Mouse (Mus musculus): ENCODE results near the gene Rfx4. TPM values are rescaled to one million over a fixed set of nuclear protein-coding genes. Genes with fewer than 3 reads are reported as not detected.

Gene Rfx4
- not detected in 4 replicates for total RNA-seq (2023)

DNA sequence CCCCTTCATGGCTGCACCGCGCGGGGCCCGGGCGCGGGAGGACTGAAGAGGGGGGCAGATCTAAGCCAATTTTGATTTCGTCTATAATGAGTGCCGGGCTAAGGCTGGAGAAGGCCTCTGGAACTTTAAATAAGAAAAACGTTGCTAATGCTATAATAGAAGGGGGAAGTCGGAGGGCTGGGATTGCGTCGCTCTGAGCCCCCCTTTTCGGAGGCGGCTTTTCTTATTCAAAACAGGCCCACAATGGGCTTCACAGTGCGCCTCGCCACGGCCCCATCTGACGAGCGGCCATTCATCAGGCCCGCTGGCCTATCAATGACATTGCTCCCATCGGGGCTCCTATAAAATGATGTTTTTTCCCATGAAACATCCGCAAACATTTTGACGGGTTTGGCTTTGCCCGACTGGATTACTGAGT lies at the start of gene Rfx4:
Gene Rfx4, plus strand, starts transcription at position 277 of the 418 bp plus-strand sequence.

DNA sequence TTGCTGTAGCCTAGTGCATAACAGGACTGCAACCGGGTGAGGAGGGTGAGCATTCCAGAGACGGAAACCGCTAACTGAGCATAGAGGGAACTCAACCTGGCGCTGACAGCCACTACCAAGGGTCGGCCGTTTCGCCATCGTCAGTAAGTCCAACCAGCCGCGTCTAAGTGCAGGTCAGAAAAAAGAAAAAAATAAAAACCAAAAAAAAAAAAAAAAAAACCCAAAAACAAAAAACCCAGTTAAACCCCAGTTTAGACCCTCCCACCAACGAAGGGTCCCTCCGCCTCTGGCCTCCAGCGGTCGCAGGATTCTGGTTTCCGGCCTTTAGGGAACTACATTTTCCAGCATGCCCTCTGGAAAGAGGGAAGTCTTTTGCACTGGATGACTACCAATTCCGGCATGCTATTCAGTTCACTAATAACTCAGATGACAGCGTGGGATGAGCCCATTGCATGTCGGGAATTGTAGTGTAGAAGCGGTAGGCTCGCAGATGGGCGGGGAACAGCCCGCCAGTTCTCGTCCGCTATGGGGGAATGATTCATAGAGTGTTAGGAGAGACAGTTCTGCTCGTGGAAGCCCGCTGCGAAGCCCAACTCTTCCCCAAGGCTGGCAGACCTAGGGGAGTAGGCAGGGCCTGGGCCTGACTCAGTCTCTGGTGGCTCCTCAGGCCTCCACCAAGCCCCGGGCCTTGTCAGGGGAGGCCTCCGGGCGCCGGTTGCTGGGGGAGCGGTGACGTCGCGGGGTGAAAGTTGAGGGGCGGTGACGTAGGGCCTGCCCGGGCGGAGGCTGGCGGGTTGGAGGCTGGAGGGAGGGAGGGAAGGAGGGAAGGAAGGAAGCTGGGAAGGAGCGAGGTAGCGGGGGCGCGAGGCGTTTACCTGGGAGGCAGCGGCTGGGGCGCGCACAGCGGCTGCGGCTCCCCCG lies 161.2 kb downstream of the Rfx4 start, which contains the start of gene Ric8b:
Gene Ric8b, plus strand, starts transcription at position 807 of the 921 bp plus-strand sequence.

Other genes with a start within 250 kb of the Rfx4 start
- gene Ckap4, start 222.0 kb upstream of the Rfx4 start, total RNA-seq (2023) = 15.8 to 19.2 TPM (median 16.7 TPM) in 4 replicates
- 158 to 178 TPM (median 165 TPM) in 4 replicates for gene Tcp11l2, start 179.4 kb upstream of the Rfx4 start, total RNA-seq (2023)
- gene Polr3b, start 133.8 kb upstream of the Rfx4 start, total RNA-seq (2023) = 38.3 to 47.8 TPM (median 43.3 TPM) in 4 replicates
- 27.3 to 34.4 TPM (median 31.1 TPM) in 4 replicates for gene Ric8b, start 161.6 kb downstream of the Rfx4 start, total RNA-seq (2023)

Measured in B cell, adult 62 days (primary cell).